Comparison of ENCODE assay signal across 16 mouse cellular contexts in genomic region chr11:92773570-92773929, GRCm38 (mm10).
A peak's percentile ranks its signal among the peaks of the same experiment; 100 is the strongest.
DNase-seq lines count a peak whose midpoint lies in the region; ATAC-seq and TF ChIP-seq lines count a peak whose summit lies in the region.
"Had no signal": no experiment of that assay in that cellular context is flagged by ENCODE, and none has a peak within 500 bp of the region (broad histone marks: within the 10 kb centered on the region; RNA-seq: fewer than 3 reads in every experiment).

No protein-coding gene starts in this region.

- no peak overlapping the region for H3K9ac ChIP-seq in hindbrain, embryonic 13.5 days
- no peak overlapping the region for H3K9ac ChIP-seq in lung, embryonic 14.5 days
- H3K9ac ChIP-seq in midbrain, embryonic 14.5 days (replicated peaks; ENCODE audit: low read length) = no peak overlapping the region
- no peak overlapping the region for H3K9ac ChIP-seq in midbrain, embryonic 11.5 days (ENCODE audit: low read length)
- H3K9ac ChIP-seq in neural tube, embryonic 14.5 days (replicated peaks; ENCODE audit: low read depth, low read length) = no peak overlapping the region
- no peak overlapping the region for H3K9ac ChIP-seq in forebrain, embryonic 16.5 days (replicated peaks; ENCODE audit: low read depth, low read length)
- H3K9ac ChIP-seq: embryonic facial prominence, embryonic 13.5 days; forebrain, embryonic 12.5 days; forebrain, postnatal 0 days; heart, embryonic 12.5 days had no signal

- H3K27me3 ChIP-seq in hindbrain, embryonic 13.5 days = no peaks in the 10 kb centered on the region
- no peaks in the 10 kb centered on the region for H3K27me3 ChIP-seq in hindbrain, embryonic 10.5 days (ENCODE audit: insufficient read depth, poor library complexity, severe bottlenecking)
- H3K27me3 ChIP-seq in lung, embryonic 14.5 days (ENCODE audit: insufficient read depth, low read length) = no peaks in the 10 kb centered on the region
- no peaks in the 10 kb centered on the region for H3K27me3 ChIP-seq in midbrain, embryonic 14.5 days (ENCODE audit: control insufficient read depth, insufficient read depth, low read length)
- no peaks in the 10 kb centered on the region for H3K27me3 ChIP-seq in midbrain, embryonic 11.5 days (ENCODE audit: control insufficient read depth, insufficient read depth, low read length)
- no peaks in the 10 kb centered on the region for H3K27me3 ChIP-seq in neural tube, embryonic 14.5 days (ENCODE audit: control insufficient read depth, insufficient read depth, low read length)
- no peaks in the 10 kb centered on the region for H3K27me3 ChIP-seq in forebrain, embryonic 16.5 days (replicated peaks; ENCODE audit: control insufficient read depth, insufficient read depth, low read length)
- H3K27me3 ChIP-seq: embryonic facial prominence, embryonic 13.5 days; forebrain, embryonic 12.5 days; heart, embryonic 12.5 days had no signal

- no peaks in the 10 kb centered on the region for H3K4me1 ChIP-seq in hindbrain, embryonic 13.5 days (replicated peaks)
- H3K4me1 ChIP-seq in hindbrain, embryonic 10.5 days (replicated peaks) = no peaks in the 10 kb centered on the region
- no peaks in the 10 kb centered on the region for H3K4me1 ChIP-seq in lung, embryonic 14.5 days (ENCODE audit: insufficient read depth)
- no peaks in the 10 kb centered on the region for H3K4me1 ChIP-seq in lung, adult 2 months (ENCODE audit: control insufficient read depth, insufficient read depth, low read length)
- no peaks in the 10 kb centered on the region for H3K4me1 ChIP-seq in midbrain, embryonic 14.5 days (ENCODE audit: control insufficient read depth, insufficient read depth, low read length)
- H3K4me1 ChIP-seq in midbrain, embryonic 11.5 days (ENCODE audit: control insufficient read depth, insufficient read depth, low read length) = no peaks in the 10 kb centered on the region
- peaks cover 2% of the 10 kb centered on the region; the same call in 1 of the 2 replicates for H3K4me1 ChIP-seq in neural tube, embryonic 14.5 days (ENCODE audit: control insufficient read depth, insufficient read depth, low read length)
- no peaks in the 10 kb centered on the region for H3K4me1 ChIP-seq in forebrain, embryonic 16.5 days (replicated peaks; ENCODE audit: control insufficient read depth, insufficient read depth, low read length)
- H3K4me1 ChIP-seq: embryonic facial prominence, embryonic 13.5 days; forebrain, embryonic 12.5 days; heart, embryonic 12.5 days had no signal

- TF ChIP-seq CTCF in lung, embryonic 14.5 days (IDR thresholded peaks at IDR 0.05; ENCODE audit: low read depth) = no peak
- no peak for TF ChIP-seq CTCF in lung, adult 2 months (IDR thresholded peaks at IDR 0.05; ENCODE audit: insufficient read depth, low read length)

- no peak overlapping the region for H3K4me3 ChIP-seq in hindbrain, embryonic 13.5 days
- no peak overlapping the region for H3K4me3 ChIP-seq in hindbrain, embryonic 10.5 days
- no peak overlapping the region for H3K4me3 ChIP-seq in lung, embryonic 14.5 days (ENCODE audit: low read depth, low read length)
- no peak overlapping the region for H3K4me3 ChIP-seq in lung, adult 2 months (replicated peaks; ENCODE audit: extremely low read depth, low read depth, low read length)
- no peak overlapping the region for H3K4me3 ChIP-seq in midbrain, embryonic 14.5 days (replicated peaks; ENCODE audit: low read depth, low read length)
- H3K4me3 ChIP-seq in midbrain, embryonic 11.5 days (ENCODE audit: low read depth, low read length) = no peak overlapping the region
- no peak overlapping the region for H3K4me3 ChIP-seq in neural tube, embryonic 14.5 days (ENCODE audit: low read depth, low read length)
- H3K4me3 ChIP-seq in forebrain, embryonic 16.5 days (replicated peaks; ENCODE audit: low read length) = no peak overlapping the region
- H3K4me3 ChIP-seq: embryonic facial prominence, embryonic 13.5 days; forebrain, embryonic 12.5 days; heart, embryonic 12.5 days had no signal

- 86% methylated on average over 4 of the region's 4 CpGs for WGBS in hindbrain, embryonic 13.5 days
- 86% methylated on average over 4 of the region's 4 CpGs for WGBS in hindbrain, embryonic 10.5 days
- WGBS in lung, embryonic 14.5 days = 45% methylated on average over 4 of the region's 4 CpGs
- 48% methylated on average over 4 of the region's 4 CpGs for WGBS in lung, adult 2 months
- 87% methylated on average over 4 of the region's 4 CpGs for WGBS in midbrain, embryonic 14.5 days
- 85% methylated on average over 4 of the region's 4 CpGs for WGBS in midbrain, embryonic 11.5 days
- WGBS in neural tube, embryonic 14.5 days = 69% methylated on average over 4 of the region's 4 CpGs
- 76% methylated on average over 4 of the region's 4 CpGs for WGBS in forebrain, embryonic 16.5 days

- TF ChIP-seq POLR2A in lung, adult 2 months (IDR thresholded peaks at IDR 0.05; ENCODE audit: borderline replicate concordance, extremely low read depth, low read depth, low read length) = no peak

- peak overlapping the region; percentile 81 for H3K27ac ChIP-seq in hindbrain, embryonic 13.5 days
- no peak overlapping the region for H3K27ac ChIP-seq in hindbrain, embryonic 10.5 days
- no peak overlapping the region for H3K27ac ChIP-seq in lung, embryonic 14.5 days (ENCODE audit: low read depth)
- H3K27ac ChIP-seq in midbrain, embryonic 14.5 days (replicated peaks; ENCODE audit: low read depth, low read length) = peak overlapping the region; percentile 71
- H3K27ac ChIP-seq in midbrain, embryonic 11.5 days (ENCODE audit: low read depth, low read length) = no peak overlapping the region
- peak overlapping the region; percentile 83 for H3K27ac ChIP-seq in neural tube, embryonic 14.5 days (ENCODE audit: low read depth, low read length)
- H3K27ac ChIP-seq in forebrain, embryonic 16.5 days (ENCODE audit: low read length) = no peak overlapping the region
- H3K27ac ChIP-seq: embryonic facial prominence, embryonic 13.5 days; forebrain, embryonic 12.5 days had no signal

- DNase-seq in hindbrain, embryonic 10.5 days (ENCODE audit: low spot score) = no peak
- DNase-seq in lung, embryonic 14.5 days = peak; percentile 11
- DNase-seq in lung, adult 2 months = no peak
- peak; percentile 21 for DNase-seq in midbrain, embryonic 14.5 days
- DNase-seq in midbrain, embryonic 11.5 days (ENCODE audit: low spot score, missing footprints) = no peak
- DNase-seq: adrenal gland, postnatal 10 days; cerebellum, adult 11 months; cerebellum, adult 8-10 months; gastrocnemius, postnatal 14 days had no signal

- no peak for ATAC-seq in hindbrain, embryonic 13.5 days (ENCODE audit: low FRiP score)
- peak; percentile 54 for ATAC-seq in lung, embryonic 14.5 days (ENCODE audit: insufficient read depth)
- ATAC-seq in midbrain, embryonic 14.5 days (ENCODE audit: low FRiP score, low TSS enrichment) = no peak
- ATAC-seq in midbrain, embryonic 11.5 days (ENCODE audit: low FRiP score) = no peak
- no peak for ATAC-seq in neural tube, embryonic 14.5 days (ENCODE audit: low read depth)
- no peak for ATAC-seq in forebrain, embryonic 16.5 days
- ATAC-seq: forebrain, postnatal 0 days had no signal

- H3K9me3 ChIP-seq in hindbrain, embryonic 13.5 days = no peaks in the 10 kb centered on the region
- H3K9me3 ChIP-seq in hindbrain, embryonic 10.5 days = no peaks in the 10 kb centered on the region
- no peaks in the 10 kb centered on the region for H3K9me3 ChIP-seq in lung, embryonic 14.5 days (ENCODE audit: low read depth, low read length)
- H3K9me3 ChIP-seq in midbrain, embryonic 14.5 days (ENCODE audit: control insufficient read depth, low read length) = no peaks in the 10 kb centered on the region
- H3K9me3 ChIP-seq in midbrain, embryonic 11.5 days (ENCODE audit: control insufficient read depth, low read length) = no peaks in the 10 kb centered on the region
- no peaks in the 10 kb centered on the region for H3K9me3 ChIP-seq in neural tube, embryonic 14.5 days (ENCODE audit: control insufficient read depth, low read length)
- no peaks in the 10 kb centered on the region for H3K9me3 ChIP-seq in forebrain, embryonic 16.5 days (ENCODE audit: control insufficient read depth, low read length)
- H3K9me3 ChIP-seq: embryonic facial prominence, embryonic 13.5 days; forebrain, embryonic 12.5 days; heart, embryonic 12.5 days had no signal

- H3K36me3 ChIP-seq in hindbrain, embryonic 13.5 days = no peaks in the 10 kb centered on the region
- no peaks in the 10 kb centered on the region for H3K36me3 ChIP-seq in hindbrain, embryonic 10.5 days
- no peaks in the 10 kb centered on the region for H3K36me3 ChIP-seq in lung, embryonic 14.5 days (ENCODE audit: insufficient read depth)
- no peaks in the 10 kb centered on the region for H3K36me3 ChIP-seq in midbrain, embryonic 14.5 days (ENCODE audit: control insufficient read depth, insufficient read depth, low read length)
- H3K36me3 ChIP-seq in midbrain, embryonic 11.5 days (ENCODE audit: control insufficient read depth, insufficient read depth, low read length) = no peaks in the 10 kb centered on the region
- no peaks in the 10 kb centered on the region for H3K36me3 ChIP-seq in neural tube, embryonic 14.5 days (ENCODE audit: control insufficient read depth, insufficient read depth, low read length)
- H3K36me3 ChIP-seq in forebrain, embryonic 16.5 days (ENCODE audit: control insufficient read depth, insufficient read depth) = no peaks in the 10 kb centered on the region
- H3K36me3 ChIP-seq: embryonic facial prominence, embryonic 13.5 days; forebrain, embryonic 12.5 days; heart, embryonic 12.5 days had no signal

- no peak overlapping the region for H3K4me2 ChIP-seq in hindbrain, embryonic 13.5 days
- H3K4me2 ChIP-seq in lung, embryonic 14.5 days = no peak overlapping the region
- H3K4me2 ChIP-seq in midbrain, embryonic 14.5 days (ENCODE audit: low read length) = no peak overlapping the region
- no peak overlapping the region for H3K4me2 ChIP-seq in midbrain, embryonic 11.5 days
- no peak overlapping the region for H3K4me2 ChIP-seq in neural tube, embryonic 14.5 days (ENCODE audit: low read depth, low read length)
- H3K4me2 ChIP-seq in forebrain, embryonic 16.5 days (ENCODE audit: low read length) = no peak overlapping the region
- H3K4me2 ChIP-seq: embryonic facial prominence, embryonic 13.5 days; forebrain, embryonic 12.5 days; heart, embryonic 12.5 days had no signal

Comparison
In these comparisons a context has a peak if more than half of its experiments do, and no peak if none do; other contexts are left out.
1. H3K27ac ChIP-seq: peak in hindbrain, embryonic 13.5 days (single experiment), midbrain, embryonic 14.5 days (single experiment) and neural tube, embryonic 14.5 days (single experiment); none in hindbrain, embryonic 10.5 days (single experiment), lung, embryonic 14.5 days (single experiment), midbrain, embryonic 11.5 days (single experiment) and forebrain, embryonic 16.5 days (single experiment).
2. DNase-seq: peak in lung, embryonic 14.5 days (single experiment) and midbrain, embryonic 14.5 days (single experiment); none in hindbrain, embryonic 10.5 days (single experiment), lung, adult 2 months (single experiment) and midbrain, embryonic 11.5 days (single experiment).